Mouse (Mus musculus) hindbrain, postnatal 0 days (tissue): ENCODE data around the gene Hist1h2bh. TPM values are rescaled to one million over a fixed set of nuclear protein-coding genes. Genes with fewer than 3 reads are reported as not detected.
"Not testable (repeated sequence)": the region's sequence is repeated elsewhere in the genome, so short reads cannot be mapped to it uniquely, and the experiment has no call there.

Source experiments
- ATAC-seq: fragments of 200-750 bp; cut with Nextera tagmentation; 2 replicates; pipeline ENCODE4 v1.8.0; 2017; ENCODE audit warnings: mild to moderate bottlenecking, moderate TSS enrichment, moderate library complexity
- DNase-seq: peaks from one replicate; pipeline ENCODE4 v3.0.0-alpha.2; 2015; ENCODE audit warnings: low spot score
- H3K27ac ChIP-seq: fragments of 300-500 bp; sonication (generic); 2 replicates; pipeline ENCODE4 v1.5.1; 2014; ENCODE audit warnings: mild to moderate bottlenecking
- H3K27me3 ChIP-seq: fragments of 300-500 bp; sonication (generic); 2 replicates; pipeline ENCODE4 v1.6.1; 2014; ENCODE audit warnings: low read length, mixed read lengths; ENCODE audit not compliant: insufficient read depth
- H3K36me3 ChIP-seq: fragments of 300-500 bp; sonication (generic); 2 replicates; pipeline ENCODE4 v1.6.1; 2014; ENCODE audit warnings: low read length, mixed read lengths; ENCODE audit not compliant: insufficient read depth
- H3K4me1 ChIP-seq: fragments of 300-500 bp; sonication (generic); 2 replicates; pipeline ENCODE4 v1.6.1; 2014; ENCODE audit warnings: antibody characterized with exemption, low read length, mixed read lengths; ENCODE audit not compliant: insufficient read depth
- H3K4me2 ChIP-seq: fragments of 300-500 bp; sonication (generic); 2 replicates; pipeline ENCODE4 v1.6.1; 2014; ENCODE audit warnings: low read depth, mild to moderate bottlenecking, low read length, moderate library complexity, mixed read lengths
- H3K4me3 ChIP-seq: fragments of 300-500 bp; sonication (generic); 2 replicates; pipeline ENCODE4 v1.5.1; 2014; ENCODE audit warnings: low read length
- H3K9ac ChIP-seq: fragments of 300-500 bp; sonication (generic); replicated peaks from 2 replicates; pipeline ENCODE4 v1.6.1; 2014; ENCODE audit warnings: mild to moderate bottlenecking, low read length, moderate library complexity, mixed read lengths
- H3K9me3 ChIP-seq: fragments of 300-500 bp; sonication (generic); 2 replicates; pipeline ENCODE4 v1.6.1; 2016; ENCODE audit warnings: low read length, mixed read lengths
- CTCF ChIP-seq: IDR thresholded peaks from 2 replicates; pipeline ENCODE4 v1.5.1; 2016; ENCODE audit warnings: antibody characterized with exemption, control low read depth, low read depth
- WGBS: fragments of 180-500 bp; shearing (Covaris S2); extraction: QIAGEN DNeasy Blood & Tissue Kit; methylation state at CpG from one replicate; pipeline ENCODE4 v1.1.7; 2014; 5-methylcytosine and 5-hydroxymethylcytosine counted together
- polyA plus RNA-seq: library from polyadenylated mRNA; unstranded; fragments of >200 nt; fragmentation: Nextera tagmentation; extraction: Ambion mirVana; gene quantifications from 2 replicates; pipeline ENCODE4 v1.2.1, GENCODE M21; 2015
- total RNA-seq: library from RNA; depleted of rRNA; stranded (reverse); fragments of >200 nt; gene quantifications from 2 replicates; pipeline ENCODE4 v1.2.3, GENCODE M21; 2014

Hist1h2bh gene
- total and polyA plus RNA-seq, 2 experiments from 2014 or later = 0.13 to 65.9 TPM

DNA sequence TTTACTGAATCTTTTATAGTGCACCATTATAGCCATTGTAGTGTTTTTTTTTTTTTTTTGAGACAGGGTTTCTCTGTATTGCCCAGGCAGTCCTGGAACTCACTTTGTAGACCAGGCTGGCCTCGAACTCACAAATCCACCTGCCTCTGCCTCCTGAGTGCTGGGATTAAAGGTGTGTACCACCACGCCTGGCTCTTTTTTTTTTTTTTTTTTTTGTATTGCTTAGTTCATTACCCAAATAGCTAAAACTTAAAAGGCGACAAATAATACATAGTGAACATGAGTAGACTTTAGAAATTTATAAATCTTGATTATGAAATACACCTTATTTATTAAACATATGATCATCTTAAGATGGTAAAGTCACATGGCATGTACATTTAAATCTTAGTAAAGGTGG, 1.7 kb downstream of the Hist1h2bh start:
- Histone ChIP-seq H3K36me3 (no peaks in the 10 kb centered on the region), H3K4me2 (no peak overlapping the region), H3K9ac (no peak overlapping the region), H3K9me3 (no peaks in the 10 kb centered on the region), H3K4me1 (no peaks in the 10 kb centered on the region), H3K27ac (no peak overlapping the region), H3K27me3 (no peaks in the 10 kb centered on the region), H3K4me3 (no peak overlapping the region)
- ATAC-seq = no peak
- no peak for DNase-seq
- 81% methylated on average over 3 of the region's 3 CpGs for WGBS
- no peak for TF ChIP-seq CTCF

GRCm38 (mm10) chr13:23539821-23540220, 3.4 kb downstream of the Hist1h2bh start:
- not testable (repeated sequence) for H3K27ac ChIP-seq, H3K4me2 ChIP-seq, H3K36me3 ChIP-seq, DNase-seq, H3K9ac ChIP-seq, H3K4me1 ChIP-seq, ATAC-seq, H3K4me3 ChIP-seq, H3K9me3 ChIP-seq, H3K27me3 ChIP-seq
- 87% methylated on average over 1 of the region's 1 CpGs for WGBS

GRCm38 (mm10) chr13:23538249-23538648, 4.9 kb downstream of the Hist1h2bh start:
- ATAC-seq = no peak
- no peaks in the 10 kb centered on the region for H3K9me3 ChIP-seq
- no peak overlapping the region for H3K4me3 ChIP-seq
- H3K9ac ChIP-seq = no peak overlapping the region
- peaks cover 7% of the 10 kb centered on the region; the same call in 1 of the 2 replicates for H3K4me1 ChIP-seq
- H3K36me3 ChIP-seq = no peaks in the 10 kb centered on the region
- 73% methylated on average over 5 of the region's 5 CpGs for WGBS
- no peak overlapping the region for H3K27ac ChIP-seq
- DNase-seq = no peak
- no peaks in the 10 kb centered on the region for H3K27me3 ChIP-seq
- no peak for TF ChIP-seq CTCF
- no peak overlapping the region for H3K4me2 ChIP-seq

GRCm38 (mm10) chr13:23537006-23537710, 6.0 kb downstream of the Hist1h2bh start:
- ATAC-seq (no peak), DNase-seq (no peak)
- Histone ChIP-seq H3K27ac (no peak overlapping the region), H3K4me1 (peaks cover 7% of the 10 kb centered on the region; the same call in 1 of the 2 replicates), H3K4me2 (peak overlapping the region; percentile 61; the same call in 1 of the 2 replicates), H3K9me3 (no peaks in the 10 kb centered on the region), H3K9ac (no peak overlapping the region), H3K27me3 (no peaks in the 10 kb centered on the region), H3K36me3 (no peaks in the 10 kb centered on the region), H3K4me3 (no peak overlapping the region)
- TF ChIP-seq CTCF = no peak
- WGBS = 74% methylated on average over 3 of the region's 3 CpGs

DNA sequence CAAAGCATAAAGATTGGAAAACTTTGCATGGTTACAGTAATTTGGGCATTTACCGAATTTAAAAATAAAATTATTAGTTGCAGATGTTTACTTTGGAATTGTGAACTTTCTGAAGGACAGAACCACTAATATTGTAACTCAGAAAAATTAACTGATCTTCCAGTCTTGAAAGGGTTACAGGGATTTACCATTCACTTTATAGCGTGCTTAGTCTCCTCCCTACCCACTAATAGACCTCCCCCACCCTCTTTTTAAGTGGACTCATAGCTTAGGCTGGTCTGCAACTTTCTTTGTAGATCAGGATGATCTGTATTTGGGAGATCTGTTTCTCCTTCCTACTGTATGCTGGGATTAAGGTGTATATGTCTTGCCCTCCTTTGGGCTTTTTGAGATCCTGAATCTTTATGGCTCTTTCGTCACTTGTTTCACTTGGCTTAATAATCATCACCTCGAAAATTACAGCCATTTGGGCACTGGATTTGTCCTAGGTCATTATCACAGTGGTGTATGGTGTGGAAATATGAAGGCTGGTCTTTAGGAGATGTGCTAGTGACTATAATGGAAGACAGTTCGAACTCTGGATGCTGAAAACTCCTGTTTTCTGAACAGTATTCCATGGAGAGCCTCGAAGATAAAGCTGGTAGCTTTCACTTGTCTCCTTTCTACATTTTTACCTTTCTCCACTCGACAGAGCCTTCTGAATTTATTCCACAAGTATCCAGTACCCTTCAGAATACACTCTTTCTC, 6.9 kb downstream of the Hist1h2bh start:
- no peaks in the 10 kb centered on the region for H3K27me3 ChIP-seq
- H3K9ac ChIP-seq = no peak overlapping the region
- no peak for TF ChIP-seq CTCF
- no peak overlapping the region for H3K27ac ChIP-seq
- ATAC-seq (no peak), DNase-seq (no peak)
- H3K36me3 ChIP-seq = no peaks in the 10 kb centered on the region
- H3K4me3 ChIP-seq = peak overlapping the region; percentile 49
- peaks cover 7% of the 10 kb centered on the region; the same call in 1 of the 2 replicates for H3K4me1 ChIP-seq
- H3K9me3 ChIP-seq = no peaks in the 10 kb centered on the region
- peak overlapping the region; percentile 61 for H3K4me2 ChIP-seq
- 22% methylated on average over 7 of the region's 7 CpGs for WGBS

DNA sequence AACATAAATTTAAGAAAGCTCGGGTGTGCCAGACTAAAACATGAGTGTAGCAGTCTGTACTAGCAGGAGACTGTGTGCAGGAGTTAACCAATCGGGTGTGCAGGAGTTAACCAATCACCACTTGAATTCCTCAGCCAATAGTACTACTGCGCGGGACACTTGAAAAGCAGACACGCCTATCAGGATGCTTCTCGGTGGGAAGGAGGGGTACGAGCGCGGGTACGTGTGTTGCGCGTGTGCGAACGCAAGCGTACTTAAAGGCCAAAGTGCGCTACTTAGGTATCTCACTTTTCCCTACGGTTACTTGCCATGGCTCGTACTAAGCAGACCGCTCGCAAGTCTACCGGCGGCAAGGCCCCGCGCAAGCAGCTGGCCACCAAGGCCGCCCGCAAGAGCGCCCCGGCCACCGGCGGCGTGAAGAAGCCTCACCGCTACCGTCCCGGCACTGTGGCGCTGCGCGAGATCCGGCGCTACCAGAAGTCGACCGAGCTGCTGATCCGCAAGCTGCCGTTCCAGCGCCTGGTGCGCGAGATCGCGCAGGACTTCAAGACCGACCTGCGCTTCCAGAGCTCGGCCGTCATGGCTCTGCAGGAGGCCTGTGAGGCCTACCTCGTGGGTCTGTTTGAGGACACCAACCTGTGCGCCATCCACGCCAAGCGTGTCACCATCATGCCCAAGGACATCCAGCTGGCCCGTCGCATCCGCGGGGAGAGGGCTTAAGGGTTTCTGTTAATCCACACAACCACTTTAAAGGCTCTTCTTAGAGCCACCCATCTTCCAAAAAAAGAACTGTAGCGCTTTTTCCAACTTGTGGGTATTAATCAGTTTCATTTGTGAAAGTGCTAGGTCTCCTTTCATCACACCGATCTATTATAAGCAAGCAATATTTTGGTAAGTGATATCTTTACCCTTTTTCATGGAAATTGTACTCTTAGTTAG, 7.8 kb downstream of the Hist1h2bh start, which contains the start of gene Hist1h3g:
Gene Hist1h3g (plus strand): TSS at position 286 of the 939 bp plus-strand sequence.
- not testable (repeated sequence) for H3K4me1 ChIP-seq, H3K9me3 ChIP-seq, H3K36me3 ChIP-seq, H3K27me3 ChIP-seq
- H3K27ac ChIP-seq = peak within 1 kb of the TSS; percentile 64; the same call in 1 of the 2 replicates
- peak within 1 kb of the TSS; percentile 61 for H3K4me2 ChIP-seq
- ATAC-seq = peak; percentile 92
- peak within 1 kb of the TSS; percentile 25; the same call in 1 of the 2 replicates for H3K9ac ChIP-seq
- under 1% methylated on average over 42 of the region's 62 CpGs for WGBS
- H3K4me3 ChIP-seq = peak within 1 kb of the TSS; percentile 49
- DNase-seq = peak; percentile 96
